Mouse (Mus musculus): ENCODE results near the gene Olfr325.

Olfr325 gene

GRCm38 (mm10) chr11:58626146-58626545, 48.6 kb downstream of the Olfr325 start:
- in situ Hi-C loops (cut with MboI, MseI): loop anchor here in 1 of 2 experiments (10.0 kb wide), 1 partner anchor 341 kb away; no protein-coding TSS in a partner anchor

GRCm38 (mm10) chr11:58630401-58630800, 52.9 kb downstream of the Olfr325 start, which contains the start of gene Olfr323:
Gene Olfr323 (minus strand): TSS chr11:58630501.
- in situ Hi-C loops (cut with MboI, MseI): no loop called here

All from T-helper 17 cell (primary cell).